Mouse (Mus musculus) urinary bladder, adult 18-20 months (tissue): ENCODE data around the gene Gm43191.

Source experiments
- DNase-seq, 2 experiments: peaks; one replicate each; pipeline ENCODE4 v3.0.0; 2022; ENCODE audit warnings: low spot score in 2 of 2, mixed read lengths in 2 of 2

The Gm43191 gene

DNA sequence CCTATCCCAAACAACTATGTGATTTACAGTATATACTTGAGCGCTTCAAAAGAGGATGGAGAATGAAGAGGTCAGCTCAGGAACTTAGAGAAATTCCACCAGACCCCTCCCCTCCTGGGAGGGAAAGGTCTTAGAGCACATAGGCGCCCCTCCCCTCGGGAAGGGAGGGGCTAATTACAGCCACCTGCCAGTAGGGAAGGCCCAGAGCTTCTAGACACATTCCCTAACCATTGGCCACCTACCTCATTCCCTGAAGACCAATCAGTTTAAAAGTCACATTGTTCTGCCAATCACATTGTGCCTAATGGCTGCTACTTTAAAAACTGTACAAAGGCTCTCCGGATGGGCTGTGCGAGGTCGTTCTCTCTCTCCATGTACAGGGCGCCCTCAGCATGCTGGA lies 58.4 kb downstream of the Gm43191 start:
- no peak for DNase-seq

DNA sequence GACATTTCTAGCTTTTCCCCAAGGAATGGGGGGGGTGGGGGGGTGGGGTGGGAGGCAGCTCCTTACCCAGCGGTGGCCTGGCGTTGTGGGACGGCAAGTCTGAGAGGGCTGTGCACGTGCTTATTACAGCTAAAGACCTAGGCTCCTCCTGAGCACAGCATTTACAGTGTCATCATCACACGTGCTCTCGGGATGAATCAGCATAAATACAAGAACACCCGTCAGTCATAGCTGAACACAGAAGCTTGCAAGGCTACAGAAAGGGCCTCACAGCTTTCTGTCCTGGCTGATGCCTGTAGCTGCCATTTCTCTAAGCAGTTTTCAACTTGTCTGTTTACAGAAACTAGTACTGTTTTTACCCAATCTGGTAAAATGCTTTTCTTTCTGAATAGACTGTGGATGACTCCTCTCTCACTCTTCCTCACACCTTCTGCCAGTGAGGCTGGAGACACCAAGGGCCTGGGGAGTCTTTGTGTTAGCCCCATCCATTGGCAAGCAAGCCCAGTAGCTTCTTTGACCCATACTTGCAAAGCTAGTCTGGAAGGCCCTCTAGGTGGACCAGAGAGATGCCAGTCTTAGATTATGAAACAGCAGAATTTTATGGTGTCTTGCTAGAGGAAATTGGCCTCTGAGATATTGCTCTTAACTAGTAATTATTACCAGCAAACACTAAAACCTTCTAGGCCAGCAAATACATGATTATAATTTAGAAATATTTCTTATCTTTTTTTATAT lies 60.3 kb downstream of the Gm43191 start:
- no peak for DNase-seq

DNA sequence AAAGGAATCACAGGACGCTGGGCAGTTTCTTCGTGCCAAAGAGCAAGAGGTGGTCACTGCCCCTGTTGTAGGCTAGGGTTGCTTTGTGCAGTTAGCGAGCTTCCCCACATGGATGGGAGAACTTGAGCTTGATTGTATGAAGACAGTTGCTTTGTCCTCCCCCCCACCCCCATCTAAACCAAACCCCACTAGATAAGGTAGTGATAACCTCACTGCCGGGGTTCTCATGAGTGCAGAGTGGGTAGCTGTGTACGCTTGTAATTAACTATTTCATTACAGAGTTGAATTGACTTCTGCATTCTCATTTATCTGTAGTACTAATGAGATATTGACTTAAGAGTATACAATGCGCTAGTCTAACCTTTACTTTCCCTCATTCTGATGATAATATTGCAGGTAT lies 62.2 kb downstream of the Gm43191 start:
- DNase-seq, result no peak

DNA sequence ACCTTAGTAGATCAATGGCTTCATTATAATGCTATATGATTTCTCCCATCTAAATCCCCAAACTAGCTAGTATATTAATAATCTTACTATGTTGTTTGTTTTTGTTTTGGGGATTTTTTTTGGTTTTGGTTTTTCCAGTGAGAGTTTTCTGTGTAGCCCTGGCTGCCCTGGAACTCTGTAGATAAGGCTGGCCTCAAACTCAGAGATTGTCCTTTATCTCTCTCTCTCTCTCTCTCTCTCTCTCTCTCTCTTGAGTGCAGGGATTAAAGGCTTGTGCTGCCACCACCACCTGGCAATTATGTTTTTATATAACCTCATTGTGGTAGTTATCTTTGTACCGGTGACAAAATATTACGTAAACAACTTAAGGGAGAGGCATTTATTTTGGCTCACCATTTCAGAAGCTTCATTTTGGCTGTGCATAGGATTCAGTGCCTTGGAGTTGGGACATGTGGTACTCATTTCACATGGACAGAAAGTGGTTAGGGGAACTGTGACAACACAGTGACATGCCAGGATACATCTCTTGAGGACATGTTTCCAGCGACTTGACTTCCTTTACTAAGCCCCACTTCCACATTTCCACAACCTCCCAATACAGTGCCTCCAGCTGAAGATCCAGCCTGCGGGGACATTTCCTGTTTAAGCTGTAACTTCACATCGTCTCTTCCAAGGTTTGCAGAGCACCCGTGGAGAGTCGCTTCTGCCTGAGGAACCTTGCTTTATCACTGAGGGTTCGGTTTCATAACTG lies 65.6 kb downstream of the Gm43191 start:
- DNase-seq, result no peak

DNA sequence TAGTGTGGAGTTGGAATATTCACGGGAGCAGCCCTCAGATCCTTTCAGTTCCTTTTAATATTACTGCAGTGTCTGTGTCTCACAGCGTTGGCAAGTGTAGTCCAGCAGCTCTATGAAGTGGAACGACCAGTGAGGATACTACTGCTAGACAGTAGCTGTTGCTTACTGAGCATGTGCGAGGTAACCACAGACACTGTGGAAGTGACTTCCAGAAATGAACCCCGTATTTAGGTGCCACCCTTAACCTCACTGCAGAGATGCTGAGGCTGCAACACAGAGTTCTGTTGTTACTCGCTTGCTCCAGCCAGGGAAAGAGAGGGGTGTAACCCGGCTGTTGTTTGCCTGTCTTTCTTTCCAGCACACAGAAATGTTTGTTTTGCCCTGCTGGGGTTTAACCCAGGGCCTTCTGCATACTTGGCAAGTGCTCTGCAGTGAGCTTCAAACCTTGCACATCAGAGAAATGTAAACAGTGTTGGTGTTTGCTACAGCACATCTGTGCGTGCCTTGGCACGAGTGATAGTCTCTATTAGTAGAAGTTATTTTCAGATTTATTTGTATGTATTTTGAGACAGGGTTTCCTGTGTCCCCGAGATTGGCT lies 66.7 kb downstream of the Gm43191 start, which contains the start of gene Trmt13:
Gene Trmt13 (minus strand): TSS at position 293 of the 598 bp plus-strand sequence.
- peak in 1 of 2 experiments; percentile 22 for DNase-seq

DNA sequence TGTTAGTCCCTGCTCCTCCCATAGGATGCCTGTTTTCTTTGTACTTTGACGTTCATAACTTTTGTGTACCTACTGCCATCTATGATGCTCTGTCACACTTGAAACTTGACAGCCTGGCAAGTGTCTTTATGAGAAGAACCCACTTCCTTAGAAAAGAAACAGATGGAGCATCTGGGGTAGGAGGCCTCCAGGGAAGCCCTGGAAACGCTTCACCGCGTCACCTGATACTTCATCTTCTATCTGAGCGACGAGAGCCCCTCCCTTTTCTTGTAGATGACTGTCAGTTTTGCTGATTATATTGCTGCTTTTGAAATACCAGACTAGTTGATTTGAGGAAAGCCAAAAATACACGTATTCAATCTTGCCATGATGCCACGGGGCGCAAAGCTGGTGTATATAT lies 76.5 kb downstream of the Gm43191 start:
- DNase-seq, result no peak

DNA sequence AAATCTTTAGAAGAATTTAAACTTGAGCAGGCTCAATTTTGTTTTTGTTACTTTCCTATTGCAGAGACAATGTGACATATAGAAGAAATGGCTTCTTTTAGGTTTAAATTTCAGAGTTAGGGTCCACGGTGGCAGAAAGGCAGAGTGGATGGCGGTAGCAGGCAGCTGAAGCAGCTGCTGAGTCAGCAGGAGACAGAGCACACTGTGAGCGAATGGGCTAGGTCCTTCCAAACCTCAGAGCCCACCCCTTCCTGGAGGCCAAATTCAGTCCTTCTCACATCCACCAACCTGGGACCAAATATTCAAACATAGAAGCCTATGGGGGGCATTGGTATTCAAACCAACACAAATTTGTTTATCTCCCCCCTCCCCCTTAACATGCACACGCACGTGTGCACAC lies 79.3 kb downstream of the Gm43191 start:
- no peak for DNase-seq

DNA sequence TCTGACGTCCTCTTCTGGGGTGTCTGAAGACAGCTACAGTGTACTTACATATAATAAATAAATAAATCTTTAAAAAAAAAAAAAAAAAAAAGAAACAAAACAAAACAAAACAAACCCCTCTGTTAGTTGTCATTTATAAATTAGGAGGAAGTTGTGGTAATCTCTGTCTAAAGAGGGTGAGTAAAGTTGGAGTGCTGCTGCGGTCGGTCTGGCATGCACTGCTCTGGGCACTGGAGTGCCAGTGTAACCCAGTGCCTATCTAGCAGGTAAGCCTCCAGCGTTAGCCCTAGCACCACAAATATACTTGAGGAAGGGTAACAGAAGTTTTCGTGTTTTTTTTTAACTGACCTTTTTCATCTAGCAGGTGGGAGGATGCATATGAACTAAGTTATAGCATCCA lies 80.1 kb downstream of the Gm43191 start:
- no peak for DNase-seq

DNA sequence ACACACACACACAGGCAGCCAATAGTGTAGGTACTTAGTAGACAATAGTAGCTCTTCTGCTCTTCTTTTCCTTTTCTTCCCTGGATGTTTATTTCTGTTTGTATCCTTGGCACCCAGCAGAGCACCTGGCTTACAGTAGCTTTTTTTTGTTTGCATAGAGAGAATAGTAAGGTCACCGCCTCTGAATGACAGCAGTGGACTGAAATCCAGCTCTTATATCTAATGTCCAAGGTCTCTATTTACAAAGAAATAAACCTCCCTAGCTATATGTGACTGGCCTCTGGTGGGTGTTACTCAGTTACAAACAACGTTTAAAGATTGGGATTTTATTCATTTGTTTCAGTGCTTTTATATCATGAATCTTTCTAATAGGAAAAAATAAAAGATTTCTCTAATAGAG lies 81.4 kb downstream of the Gm43191 start:
- DNase-seq, result no peak

DNA sequence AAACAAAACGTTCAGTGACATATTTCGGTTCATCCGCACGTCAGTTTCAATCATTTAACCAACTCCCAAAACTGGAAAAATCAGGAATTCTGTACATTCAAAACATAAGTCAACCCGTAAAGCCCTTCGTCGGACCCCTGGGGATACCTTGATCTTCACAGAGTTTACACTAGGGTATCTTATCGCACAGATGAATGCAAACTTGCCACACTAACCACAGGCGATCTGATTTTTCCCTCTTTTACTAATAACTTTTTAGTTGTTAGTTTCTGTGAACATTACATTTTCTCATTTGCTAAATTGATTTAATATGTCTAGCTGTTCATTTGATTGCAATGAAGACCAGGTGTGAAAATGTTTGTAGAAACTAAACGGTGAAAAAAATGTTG lies 85.5 kb downstream of the Gm43191 start:
- DNase-seq, result no peak

DNA sequence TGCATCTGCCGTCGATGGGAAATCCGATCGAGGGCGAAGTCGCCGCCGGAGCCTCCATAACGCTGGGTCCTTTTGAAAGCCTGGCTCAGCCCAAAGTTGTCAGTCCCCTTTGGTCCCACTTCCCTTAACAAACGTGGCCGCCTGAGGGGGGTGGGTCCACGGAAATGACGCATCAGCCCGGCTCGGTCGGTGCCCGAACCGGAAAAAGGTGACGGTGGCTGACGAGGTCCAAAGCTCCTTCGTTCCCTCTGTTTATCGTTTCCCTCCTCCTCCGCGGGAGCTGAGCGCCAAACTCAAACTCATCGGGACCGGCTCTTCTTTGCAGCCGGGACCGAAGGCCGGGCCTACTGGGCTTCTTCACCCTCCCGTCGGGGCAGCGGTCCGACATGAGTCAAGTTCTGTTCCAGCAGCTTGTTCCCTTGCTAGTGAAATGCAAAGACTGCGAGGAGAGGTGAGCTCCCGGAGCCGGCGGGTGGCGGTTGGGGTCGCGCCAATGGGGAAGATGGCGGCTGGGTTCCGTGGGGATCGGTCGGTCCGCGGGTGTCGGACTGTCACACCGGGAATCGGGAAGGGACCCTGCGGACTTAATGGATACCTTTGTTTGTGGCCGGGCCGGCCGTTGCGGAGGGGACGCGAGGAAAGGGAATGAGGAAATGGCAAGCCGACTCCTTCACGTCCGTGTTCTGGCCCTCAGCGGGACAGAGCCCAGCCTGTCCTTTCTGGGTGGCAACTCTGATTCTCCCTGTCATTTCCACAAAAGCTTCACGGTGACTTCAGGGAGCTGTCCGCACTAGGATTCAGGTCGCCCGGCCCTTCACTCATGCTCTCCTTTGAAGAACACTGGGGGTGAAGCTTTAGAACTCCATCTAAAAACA lies 86.1 kb downstream of the Gm43191 start, which contains the start of gene Sass6:
Gene Sass6 (plus strand): TSS at position 255 of the 875 bp plus-strand sequence.
- peak; percentile 96 to 99 for DNase-seq

DNA sequence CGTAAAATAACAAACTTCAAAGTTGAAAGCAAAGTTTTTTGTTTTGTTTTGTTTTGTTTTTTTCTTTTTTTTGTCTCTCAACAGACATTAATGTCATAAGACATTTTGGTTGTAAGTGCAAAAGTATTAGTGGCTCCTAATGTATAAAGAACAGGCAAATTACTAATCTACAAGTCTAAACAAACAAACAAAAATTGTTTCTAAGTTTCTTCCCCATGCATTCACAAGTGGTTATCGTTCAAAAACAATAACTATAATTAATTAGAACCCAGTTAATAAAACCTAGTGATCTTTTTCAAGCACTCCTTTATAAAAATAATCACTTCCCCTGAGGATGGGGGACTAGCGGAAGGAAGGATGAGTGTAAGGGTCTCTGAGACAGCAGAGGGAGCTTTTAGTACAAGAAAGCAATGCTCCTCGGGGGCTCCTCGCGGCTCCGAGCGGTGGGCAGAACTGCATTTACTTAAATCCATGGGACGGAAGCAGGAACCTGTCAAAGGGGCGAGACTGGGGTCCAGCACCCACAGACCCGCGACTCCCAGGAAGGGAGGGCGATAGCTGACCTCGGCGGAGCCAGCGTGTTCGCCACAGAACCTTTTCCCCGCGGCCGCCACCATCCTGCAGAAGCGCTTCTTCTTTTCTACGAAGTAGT lies 86.9 kb downstream of the Gm43191 start:
- no peak for DNase-seq
